In genomic region chr1:135669803-135670202, GRCm38 (mm10) we compare ENCODE assay signal across 7 mouse cellular contexts. TPM values are rescaled to one million over a fixed set of nuclear protein-coding genes. Genes with fewer than 3 reads are reported as not detected.
DNase-seq lines count a peak whose midpoint lies in the region; ATAC-seq and TF ChIP-seq lines count a peak whose summit lies in the region.

No protein-coding gene starts in this region.

- 72% methylated on average over 7 of the region's 7 CpGs for WGBS in forebrain, embryonic 14.5 days
- WGBS in liver, postnatal 0 days (ENCODE audit: insufficient replicate concordance): 61% methylated on average over 7 of the region's 7 CpGs

- intact Hi-C loops in heart, postnatal 10 days (cut with DNase I): loop anchor here (1.0 to 5.0 kb wide), 5 partner anchors 29 to 209 kb away; no protein-coding TSS in a partner anchor

- H3K4me3 ChIP-seq in forebrain, embryonic 14.5 days (ENCODE audit: low read depth, low read length): no peak overlapping the region
- H3K4me3 ChIP-seq in liver, postnatal 0 days (ENCODE audit: low read depth, low read length): no peak overlapping the region

- TF ChIP-seq EP300 in liver, postnatal 0 days (IDR thresholded peaks at IDR 0.05; ENCODE audit: low read depth): no peak

- no peaks in the 10 kb centered on the region for H3K27me3 ChIP-seq in forebrain, embryonic 14.5 days (replicated peaks; ENCODE audit: control insufficient read depth, insufficient read depth, low read length)
- H3K27me3 ChIP-seq in liver, postnatal 0 days (ENCODE audit: insufficient read depth, low read length): no peaks in the 10 kb centered on the region

- H3K27ac ChIP-seq in forebrain, embryonic 14.5 days (ENCODE audit: low read depth, low read length): no peak overlapping the region
- no peak overlapping the region for H3K27ac ChIP-seq in liver, postnatal 0 days (ENCODE audit: low read depth)

- ATAC-seq in forebrain, embryonic 14.5 days: peak; percentile 13; the same call in 1 of the 2 replicates
- peak; percentile 32; the same call in 1 of the 2 replicates for ATAC-seq in liver, postnatal 0 days

- H3K9ac ChIP-seq in forebrain, embryonic 14.5 days (ENCODE audit: low read length): no peak overlapping the region
- H3K9ac ChIP-seq in liver, postnatal 0 days (replicated peaks): no peak overlapping the region

- 0 out of 2 replicates have a peak overlapping the region, but pooled peaks have one; percentile 22 for H3K4me2 ChIP-seq in forebrain, embryonic 14.5 days (ENCODE audit: low read length)
- H3K4me2 ChIP-seq in liver, postnatal 0 days (ENCODE audit: low read depth, low read length): peak overlapping the region; percentile 13; the same call in 1 of the 2 replicates

- H3K36me3 ChIP-seq in forebrain, embryonic 14.5 days (ENCODE audit: control insufficient read depth, insufficient read depth, low read length): no peaks in the 10 kb centered on the region
- H3K36me3 ChIP-seq in liver, postnatal 0 days (replicated peaks; ENCODE audit: insufficient read depth, low read length): no peaks in the 10 kb centered on the region

- DNase-seq in ovary, adult 18-20 months (ENCODE audit: low spot score): peak; percentile 73
- no peak for DNase-seq in ovary, postnatal 10 days (ENCODE audit: low spot score)
- no peak for DNase-seq in forebrain, embryonic 14.5 days (ENCODE audit: low spot score)
- peak; percentile 71 for DNase-seq in heart, postnatal 10 days
- no peak for DNase-seq in liver, postnatal 0 days
- DNase-seq in c-Kit-positive CD71-positive TER-119-positive erythroid progenitor cells, embryonic 14.5 days (ENCODE audit: low spot score): no peak
- no peak for DNase-seq in right cerebral cortex, adult 18-20 months

- no peaks in the 10 kb centered on the region for H3K9me3 ChIP-seq in forebrain, embryonic 14.5 days (replicated peaks; ENCODE audit: control insufficient read depth, low read length)
- H3K9me3 ChIP-seq in liver, postnatal 0 days (ENCODE audit: low read length): no peaks in the 10 kb centered on the region

- peaks cover 8% of the 10 kb centered on the region for H3K4me1 ChIP-seq in forebrain, embryonic 14.5 days (ENCODE audit: control insufficient read depth, insufficient read depth, low read length)
- peaks cover 3% of the 10 kb centered on the region; the same call in 1 of the 2 replicates for H3K4me1 ChIP-seq in liver, postnatal 0 days (ENCODE audit: insufficient read depth)

- TF ChIP-seq CTCF in liver, postnatal 0 days (IDR thresholded peaks at IDR 0.05; ENCODE audit: low read depth): 0 out of 2 replicates have a peak, but pooled peaks have one; percentile 7

RNA-seq across cellular contexts. Expression of gene Csrp1, which starts 50.1 kb away (rescaled TPM):
- polyA plus RNA-seq in forebrain, embryonic 14.5 days (2014; fragmentation: Nextera tagmentation; extraction: Ambion mirVana): 22.3 and 24.9 TPM in 2 replicates
- total RNA-seq in heart, postnatal 10 days (2021): 100 to 1,000 TPM; 107 to 117 TPM
- polyA plus RNA-seq in liver, postnatal 0 days (2015; fragmentation: Nextera tagmentation; extraction: Ambion mirVana): 23.5 and 25.9 TPM in 2 replicates

Comparison
In these comparisons a context has a peak if more than half of its experiments do, and no peak if none do; other contexts are left out.
1. DNase-seq: peak in ovary, adult 18-20 months (single experiment) and heart, postnatal 10 days (2 of 2); none in ovary, postnatal 10 days (single experiment), forebrain, embryonic 14.5 days (single experiment), liver, postnatal 0 days (single experiment), c-Kit-positive CD71-positive TER-119-positive erythroid progenitor cells, embryonic 14.5 days (single experiment) and right cerebral cortex, adult 18-20 months (single experiment).